Mouse (Mus musculus) CH12.LX (cell line): ENCODE data around the gene Rtn4rl1. TPM values are rescaled to one million over a fixed set of nuclear protein-coding genes. Genes with fewer than 3 reads are reported as not detected.
"Not testable (repeated sequence)": the region's sequence is repeated elsewhere in the genome, so short reads cannot be mapped to it uniquely, and the experiment has no call there.

Source experiments
- DNase-seq: peaks from one replicate; pipeline ENCODE4 v3.0.0-alpha.2; 2013; ENCODE audit errors: extremely low read depth
- H3K27ac ChIP-seq: 2 replicates; pipeline ENCODE4 v1.5.1; 2012; ENCODE audit warnings: low read depth, mild to moderate bottlenecking, control low read depth, moderate library complexity; ENCODE audit not compliant: insufficient read depth
- H3K27me3 ChIP-seq: replicated peaks from 2 replicates; pipeline ENCODE3; 2012; ENCODE audit warnings: inconsistent platforms
- H3K36me3 ChIP-seq, 2 experiments: replicated peaks in 1 of 2; 2 replicates each; pipeline versions ENCODE3 to v1.6.1; 2012; ENCODE audit warnings: inconsistent platforms in 1 of 2, low read length in 1 of 2, mild to moderate bottlenecking in 1 of 2, mixed read lengths in 1 of 2, moderate library complexity in 1 of 2; ENCODE audit not compliant: control insufficient read depth in 1 of 2, insufficient read depth in 1 of 2
- H3K4me1 ChIP-seq, 2 experiments: 2 replicates each; pipeline ENCODE4 v1.6.1; 2012; ENCODE audit warnings: inconsistent platforms in 1 of 2, moderate library complexity in 1 of 2; ENCODE audit not compliant: insufficient read depth in 2 of 2, control insufficient read depth in 1 of 2
- H3K4me2 ChIP-seq: 2 replicates; pipeline ENCODE4 v1.6.1; 2012; ENCODE audit warnings: low read depth, mild to moderate bottlenecking, control low read depth; ENCODE audit not compliant: poor library complexity, insufficient read depth, severe bottlenecking
- H3K4me3 ChIP-seq, 3 experiments: fragments of 150-350 bp in 1 of 3; sonication (generic) in 1 of 3; replicated peaks in 1 of 3; 2 replicates each; pipeline versions ENCODE3 to v1.5.1; 2011 to 2012; ENCODE audit warnings: low read depth in 2 of 3, low read length in 2 of 3, mild to moderate bottlenecking in 2 of 3, moderate library complexity in 2 of 3, control low read depth in 1 of 3, improper control_type of control experiment in 1 of 3, inconsistent platforms in 1 of 3, mixed read lengths in 1 of 3; ENCODE audit not compliant: poor library complexity in 1 of 3
- H3K79me2 ChIP-seq: replicated peaks from 2 replicates; pipeline ENCODE4 v1.6.1; 2012; ENCODE audit warnings: mild to moderate bottlenecking, moderate library complexity; ENCODE audit not compliant: control insufficient read depth, poor library complexity, insufficient read depth, severe bottlenecking; ENCODE audit errors: extremely low read depth
- H3K9ac ChIP-seq: 2 replicates; pipeline ENCODE4 v1.6.1; 2012; ENCODE audit warnings: low read depth, mild to moderate bottlenecking, control low read depth, moderate library complexity; ENCODE audit not compliant: insufficient read depth
- H3K9me3 ChIP-seq: replicated peaks from 2 replicates; pipeline ENCODE3; 2012; ENCODE audit warnings: low read length, inconsistent platforms, mixed read lengths
- CHD2 ChIP-seq: IDR thresholded peaks from 2 replicates; pipeline ENCODE4 v1.6.1; 2011; ENCODE audit warnings: low read length, improper control_type of control experiment
- CTCF ChIP-seq, 2 experiments: IDR thresholded peaks in 1 of 2; conservative IDR thresholded peaks in 1 of 2; 2 replicates each; pipeline ENCODE4 v1.5.1; 2011 to 2012; ENCODE audit warnings: low read depth in 2 of 2, low read length in 2 of 2, improper control_type of control experiment in 1 of 2, inconsistent platforms in 1 of 2, mild to moderate bottlenecking in 1 of 2, moderate library complexity in 1 of 2
- E2F4 ChIP-seq: IDR thresholded peaks from 2 replicates; pipeline ENCODE4 v1.6.1; 2011; ENCODE audit warnings: low read depth, low read length, improper control_type of control experiment; ENCODE audit not compliant: insufficient replicate concordance
- ELF1 ChIP-seq: IDR thresholded peaks from 2 replicates; pipeline ENCODE4 v1.6.1; 2014; ENCODE audit warnings: low read depth, mild to moderate bottlenecking, inconsistent platforms, low read length, improper control_type of control experiment
- HCFC1 ChIP-seq: IDR thresholded peaks from 2 replicates; pipeline ENCODE4 v1.6.1; 2012; ENCODE audit warnings: low read depth, mild to moderate bottlenecking, inconsistent platforms, low read length, improper control_type of control experiment
- IRF4 ChIP-seq: IDR thresholded peaks from 2 replicates; pipeline ENCODE4 v1.6.1; 2014; ENCODE audit warnings: low read depth, mild to moderate bottlenecking, inconsistent platforms, low read length, improper control_type of control experiment
- JUND ChIP-seq: conservative IDR thresholded peaks from 2 replicates; pipeline ENCODE4 v1.6.1; 2011; ENCODE audit warnings: low read depth, low read length, improper control_type of control experiment
- MAFK ChIP-seq: IDR thresholded peaks from 2 replicates; pipeline ENCODE4 v1.6.1; 2011; ENCODE audit warnings: low read length, improper control_type of control experiment; ENCODE audit not compliant: insufficient replicate concordance
- MAX ChIP-seq: IDR thresholded peaks from 2 replicates; pipeline ENCODE4 v1.6.1; 2011; ENCODE audit warnings: low read length, improper control_type of control experiment
- MEF2A ChIP-seq: IDR thresholded peaks from 2 replicates; pipeline ENCODE4 v1.6.1; 2014; ENCODE audit warnings: low read depth, mild to moderate bottlenecking, inconsistent platforms, low read length, improper control_type of control experiment, borderline replicate concordance
- MXI1 ChIP-seq: IDR thresholded peaks from 2 replicates; pipeline ENCODE4 v1.6.1; 2011; ENCODE audit warnings: mild to moderate bottlenecking, low read depth, low read length, improper control_type of control experiment
- NRF1 ChIP-seq: IDR thresholded peaks from 2 replicates; pipeline ENCODE4 v1.6.1; 2014; ENCODE audit warnings: low read depth, mild to moderate bottlenecking, inconsistent platforms, low read length, improper control_type of control experiment, moderate library complexity
- PAX5 ChIP-seq: IDR thresholded peaks from 2 replicates; pipeline ENCODE4 v1.6.1; 2012; ENCODE audit warnings: low read length, inconsistent platforms, mixed read lengths
- POLR2A ChIP-seq: IDR thresholded peaks from 2 replicates; pipeline ENCODE4 v1.6.1; 2011; ENCODE audit warnings: low read depth, mild to moderate bottlenecking, improper control_type of control experiment, low read length
- RAD21 ChIP-seq: IDR thresholded peaks from 2 replicates; pipeline ENCODE4 v1.6.1; 2011; ENCODE audit warnings: low read depth, mild to moderate bottlenecking, low read length, improper control_type of control experiment, moderate library complexity
- RCOR1 ChIP-seq: conservative IDR thresholded peaks from 2 replicates; pipeline ENCODE4 v1.6.1; 2012; ENCODE audit warnings: low read depth, mild to moderate bottlenecking, inconsistent platforms, low read length, improper control_type of control experiment
- UBTF ChIP-seq: IDR thresholded peaks from 2 replicates; pipeline ENCODE4 v1.6.1; 2012; ENCODE audit warnings: low read depth, mild to moderate bottlenecking, inconsistent platforms, low read length, improper control_type of control experiment, moderate library complexity
- USF1 ChIP-seq: IDR thresholded peaks from 2 replicates; pipeline ENCODE4 v1.6.1; 2014; ENCODE audit warnings: low read depth, mild to moderate bottlenecking, inconsistent platforms, low read length, improper control_type of control experiment
- USF2 ChIP-seq: conservative IDR thresholded peaks from 2 replicates; pipeline ENCODE4 v1.6.1; 2011; ENCODE audit warnings: low read depth, low read length, improper control_type of control experiment
- ZKSCAN1 ChIP-seq: IDR thresholded peaks from 2 replicates; pipeline ENCODE4 v1.6.1; 2012; ENCODE audit warnings: low read depth, inconsistent platforms, low read length, improper control_type of control experiment, borderline replicate concordance
- ZNF384 ChIP-seq: IDR thresholded peaks from 2 replicates; pipeline ENCODE4 v1.6.1; 2012; ENCODE audit warnings: low read depth, low read length, improper control_type of control experiment, inconsistent platforms
- dilution Hi-C: fragments of 300-500 bp; cut with MboI; formaldehyde crosslinking; loops from 2 replicates; pipeline ENCODE4 v1.14.3; 2020; ENCODE audit warnings: low sequenced_read_pairs; ENCODE audit not compliant: extremely low pct_unique_long_range_greater_than_20kb, extremely low pct_ligation_motif_present
- in situ Hi-C: fragments of 300-500 bp; cut with MboI; formaldehyde crosslinking; loops from 3 replicates; pipeline ENCODE4 v1.14.3; 2019; ENCODE audit warnings: low sequenced_read_pairs, low pct_ligation_motif_present, low pct_unique_long_range_greater_than_20kb, mixed read lengths
- polyA plus RNA-seq: library from polyadenylated mRNA; unstranded; fragments of >175 nt; gene quantifications from 2 replicates; pipeline ENCODE4 v1.2.1, GENCODE M21; 2012; ENCODE audit warnings: low read depth; ENCODE audit not compliant: insufficient read length
- total RNA-seq, 2 experiments: library from RNA; depleted of rRNA; stranded (reverse); fragments of 300-350 nt in 1 of 2; fragments of >200 nt in 1 of 2; gene quantifications; 2 replicates each; pipeline ENCODE4 v1.2.3; 2012 to 2014

Rtn4rl1 gene
- total and polyA plus RNA-seq, 3 experiments, result 0.04 to 0.09 TPM; not detected in 1

GRCm38 (mm10) chr11:75295534-75295933 lies 102.0 kb downstream of the Rtn4rl1 start:
- not testable (repeated sequence) for H3K27ac ChIP-seq, H3K4me3 ChIP-seq
- in situ Hi-C loops, result loop anchor here (25.0 kb wide), 1 partner anchor 308 kb away; no protein-coding TSS in a partner anchor

GRCm38 (mm10) chr11:75296406-75297005 lies 102.9 kb downstream of the Rtn4rl1 start:
- dilution Hi-C loops (no loop called here), in situ Hi-C loops (loop anchor here (25.0 kb wide), 1 partner anchor 309 kb away; no protein-coding TSS in a partner anchor)
- Histone ChIP-seq H3K27ac (no peak overlapping the region), H3K4me2 (no peak overlapping the region), H3K4me1 (peaks cover 0 to 21% of the 10 kb centered on the region in 2 experiments; a peak in 2 of 4 replicates), H3K27me3 (peaks cover 3% of the 10 kb centered on the region), H3K9me3 (no peaks in the 10 kb centered on the region), H3K9ac (no peak overlapping the region), H3K79me2 (no peaks in the 10 kb centered on the region), H3K36me3 (peaks cover 19 to 32% of the 10 kb centered on the region in 2 experiments), H3K4me3 (no peak overlapping the region)
- no peak for DNase-seq
- TF ChIP-seq MAX, result no peak
- no peak for TF ChIP-seq RCOR1
- TF ChIP-seq POLR2A, result no peak
- TF ChIP-seq IRF4, result no peak
- no peak for TF ChIP-seq PAX5
- no peak for TF ChIP-seq RAD21
- TF ChIP-seq E2F4, result no peak
- TF ChIP-seq HCFC1, result no peak
- no peak for TF ChIP-seq USF1
- TF ChIP-seq CTCF (conservative IDR thresholded peaks at IDR 0.05 in 1 of 2, IDR thresholded peaks at IDR 0.05 in 1 of 2; ENCODE audit: low read depth in 2 of 2, low read length in 2 of 2), result no peak
- TF ChIP-seq MXI1, result no peak
- no peak for TF ChIP-seq CHD2
- TF ChIP-seq UBTF, result no peak

More at GRCm38 (mm10) chr11:75295534-75295933, 102.0 kb downstream of the Rtn4rl1 start:
- Histone ChIP-seq H3K36me3 (peaks cover 10 to 22% of the 10 kb centered on the region in 2 experiments), H3K4me1 (peaks cover 0 to 13% of the 10 kb centered on the region in 2 experiments; a peak in 2 of 4 replicates)
- not testable (repeated sequence) for H3K4me2 ChIP-seq, DNase-seq, H3K27me3 ChIP-seq, H3K9ac ChIP-seq, H3K79me2 ChIP-seq
- peak; percentile 60 for TF ChIP-seq ZNF384
- TF ChIP-seq, all 38 proteins: peak for 1; not testable (repeated sequence) for 37
- dilution Hi-C loops, H3K9me3 ChIP-seq: not testable (repeated sequence)

- Histone ChIP-seq H3K9ac (no peak overlapping the region), H3K27me3 (no peaks in the 10 kb centered on the region), H3K4me3 (no peak overlapping the region), H3K79me2 (no peaks in the 10 kb centered on the region), H3K4me1 (peaks cover 0 to 23% of the 10 kb centered on the region in 2 experiments; a peak in 2 of 4 replicates), H3K27ac (no peak overlapping the region), H3K36me3 (peaks cover 29 to 43% of the 10 kb centered on the region in 2 experiments), H3K9me3 (no peaks in the 10 kb centered on the region), H3K4me2 (no peak overlapping the region)
- in situ Hi-C loops, result loop anchor here (25.0 kb wide), 1 partner anchor 310 kb away; no protein-coding TSS in a partner anchor
- DNase-seq, result no peak
- TF ChIP-seq RCOR1 (no peak), ZKSCAN1 (no peak), MAFK (no peak), JUND (no peak), MEF2A (no peak), ELF1 (no peak), NRF1 (no peak), USF2 (no peak)
- dilution Hi-C loops, result no loop called here
Observed at GRCm38 (mm10) chr11:75297631-75298030, 104.0 kb downstream of the Rtn4rl1 start.
